Mouse (Mus musculus): ENCODE measurements around the gene Bcat1. TPM values are rescaled to one million over a fixed set of nuclear protein-coding genes. Genes with fewer than 3 reads are reported as not detected.

The Bcat1 gene
- polyA plus RNA-seq, 1 experiment from 2014 or later = 54.7 TPM

DNA sequence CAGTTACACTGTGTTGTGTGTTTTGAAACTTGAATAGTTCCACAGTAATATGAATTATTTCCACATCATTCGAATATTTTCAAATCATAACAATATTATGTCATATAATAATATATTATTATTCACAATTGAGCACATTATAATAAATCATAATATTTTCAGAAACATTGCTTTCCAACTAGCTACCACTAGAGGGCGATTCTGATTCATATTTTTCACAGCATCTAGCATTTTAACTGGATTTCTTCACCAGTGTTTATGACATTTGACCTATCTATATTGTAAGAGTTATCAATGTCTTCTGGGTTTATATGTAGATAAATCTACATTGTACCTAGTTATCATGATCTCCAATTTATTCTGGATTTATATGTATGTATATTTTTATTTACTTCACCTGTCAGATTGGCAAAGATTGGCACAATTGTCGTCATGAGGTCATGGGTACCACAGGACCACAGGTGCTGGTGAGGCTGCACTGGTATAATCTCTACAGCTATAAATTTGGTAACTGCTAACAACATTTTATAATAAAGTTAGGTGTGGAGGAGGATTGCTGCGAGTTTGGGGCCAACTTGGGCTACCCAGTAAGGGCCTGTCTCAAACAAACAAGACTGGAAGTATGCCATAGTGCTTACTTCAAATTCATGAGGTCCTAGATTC, 12.6 kb upstream of the Bcat1 start:
- Histone ChIP-seq H3K4me2 (ENCODE audit: low read depth, severe bottlenecking) (no peak overlapping the region), H3K9me3 (ENCODE audit: control insufficient read depth, low read length) (no peaks in the 10 kb centered on the region)

DNA sequence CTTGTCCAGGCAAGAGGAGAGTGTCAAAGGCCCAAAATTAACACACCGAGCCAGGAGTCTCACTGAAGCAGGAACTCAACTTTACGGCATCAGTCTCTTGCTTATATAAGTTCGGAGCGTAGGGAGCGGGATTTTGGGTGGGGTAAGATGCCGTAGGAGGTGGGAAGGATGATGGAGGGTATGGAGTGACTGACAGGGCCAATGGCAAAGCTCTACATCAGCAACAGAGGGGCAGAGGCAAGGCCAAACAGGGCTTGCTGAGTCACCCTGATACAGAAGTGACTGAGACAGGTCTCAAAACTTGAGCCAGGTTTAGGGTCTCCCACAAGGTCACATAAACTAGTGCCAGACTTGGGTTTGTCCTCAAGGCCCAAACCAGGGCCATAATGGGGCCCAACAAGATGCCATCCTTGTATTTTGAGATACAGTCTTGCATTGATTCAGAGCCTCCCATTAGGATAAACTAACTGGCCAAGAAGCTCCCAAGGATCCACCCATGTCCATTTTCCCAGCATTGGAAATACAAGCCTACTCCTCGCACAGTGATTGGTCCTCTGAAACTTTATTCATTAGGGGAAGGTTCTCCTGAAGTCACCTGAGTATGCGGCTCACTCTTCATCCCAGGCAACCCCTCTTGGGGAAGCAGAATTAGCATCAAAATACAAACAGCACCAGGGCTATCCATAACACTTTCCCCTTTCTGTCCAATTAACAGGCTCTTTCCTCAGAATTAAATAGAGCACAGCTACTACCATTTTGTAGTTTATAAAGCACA, 8.5 kb upstream of the Bcat1 start:
- Histone ChIP-seq H3K27ac (replicated peaks; ENCODE audit: low read depth, low read length) (no peak overlapping the region), H3K9me3 (ENCODE audit: control insufficient read depth, low read length) (no peaks in the 10 kb centered on the region), H3K4me1 (ENCODE audit: control insufficient read depth, insufficient read depth, low read length) (no peaks in the 10 kb centered on the region), H3K36me3 (ENCODE audit: control insufficient read depth, insufficient read depth, low read length) (no peaks in the 10 kb centered on the region), H3K4me3 (ENCODE audit: low read depth, low read length) (no peak overlapping the region), H3K27me3 (ENCODE audit: control insufficient read depth, insufficient read depth, low read length) (no peaks in the 10 kb centered on the region), H3K4me2 (ENCODE audit: low read depth, severe bottlenecking) (no peak overlapping the region), H3K9ac (ENCODE audit: low read length) (no peak overlapping the region)
- ATAC-seq (ENCODE audit: insufficient number of reproducible peaks, low FRiP score, low TSS enrichment, low read depth) (no peak), DNase-seq (ENCODE audit: low spot score) (no peak)
- 92% methylated on average over 8 of the region's 8 CpGs for WGBS

More for the DNA sequence above, 12.6 kb upstream of the Bcat1 start:
- Histone ChIP-seq H3K4me1 (ENCODE audit: control insufficient read depth, insufficient read depth, low read length) (no peaks in the 10 kb centered on the region), H3K36me3 (ENCODE audit: control insufficient read depth, insufficient read depth, low read length) (no peaks in the 10 kb centered on the region), H3K9ac (ENCODE audit: low read length) (no peak overlapping the region), H3K27ac (replicated peaks; ENCODE audit: low read depth, low read length) (no peak overlapping the region), H3K4me3 (ENCODE audit: low read depth, low read length) (no peak overlapping the region), H3K27me3 (ENCODE audit: control insufficient read depth, insufficient read depth, low read length) (no peaks in the 10 kb centered on the region)
- no peak for ATAC-seq (ENCODE audit: insufficient number of reproducible peaks, low FRiP score, low TSS enrichment, low read depth)
- DNase-seq (ENCODE audit: low spot score) = no peak
- 48% methylated on average over 4 of the region's 4 CpGs for WGBS

DNA sequence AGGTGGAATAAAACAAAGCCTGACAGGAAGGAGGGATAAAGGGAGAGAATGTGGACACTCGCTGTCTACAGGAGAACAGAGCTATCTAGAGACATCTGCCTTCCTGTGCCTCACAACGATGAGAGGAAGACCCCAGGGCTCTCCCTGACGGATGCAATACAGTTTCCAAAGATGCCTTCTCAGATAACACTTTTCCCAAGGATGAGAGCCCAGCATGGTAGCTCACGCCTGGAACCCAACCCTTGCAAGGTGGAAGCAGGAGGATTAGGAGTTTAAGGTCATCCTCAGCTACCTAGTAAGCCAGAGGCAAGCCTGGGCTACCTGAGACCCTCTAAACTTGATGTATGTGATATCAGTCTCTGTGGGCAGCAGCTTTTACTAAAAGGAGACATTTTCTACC, 5.7 kb upstream of the Bcat1 start:
- ATAC-seq (ENCODE audit: insufficient number of reproducible peaks, low FRiP score, low TSS enrichment, low read depth) (no peak), DNase-seq (ENCODE audit: low spot score) (no peak)
- Histone ChIP-seq H3K9ac (ENCODE audit: low read length) (no peak overlapping the region), H3K4me2 (ENCODE audit: low read depth, severe bottlenecking) (no peak overlapping the region), H3K4me3 (ENCODE audit: low read depth, low read length) (no peak overlapping the region), H3K36me3 (ENCODE audit: control insufficient read depth, insufficient read depth, low read length) (no peaks in the 10 kb centered on the region), H3K4me1 (ENCODE audit: control insufficient read depth, insufficient read depth, low read length) (no peaks in the 10 kb centered on the region), H3K27me3 (ENCODE audit: control insufficient read depth, insufficient read depth, low read length) (no peaks in the 10 kb centered on the region), H3K9me3 (ENCODE audit: control insufficient read depth, low read length) (no peaks in the 10 kb centered on the region), H3K27ac (replicated peaks; ENCODE audit: low read depth, low read length) (no peak overlapping the region)
- 66% methylated on average over 4 of the region's 4 CpGs for WGBS

DNA sequence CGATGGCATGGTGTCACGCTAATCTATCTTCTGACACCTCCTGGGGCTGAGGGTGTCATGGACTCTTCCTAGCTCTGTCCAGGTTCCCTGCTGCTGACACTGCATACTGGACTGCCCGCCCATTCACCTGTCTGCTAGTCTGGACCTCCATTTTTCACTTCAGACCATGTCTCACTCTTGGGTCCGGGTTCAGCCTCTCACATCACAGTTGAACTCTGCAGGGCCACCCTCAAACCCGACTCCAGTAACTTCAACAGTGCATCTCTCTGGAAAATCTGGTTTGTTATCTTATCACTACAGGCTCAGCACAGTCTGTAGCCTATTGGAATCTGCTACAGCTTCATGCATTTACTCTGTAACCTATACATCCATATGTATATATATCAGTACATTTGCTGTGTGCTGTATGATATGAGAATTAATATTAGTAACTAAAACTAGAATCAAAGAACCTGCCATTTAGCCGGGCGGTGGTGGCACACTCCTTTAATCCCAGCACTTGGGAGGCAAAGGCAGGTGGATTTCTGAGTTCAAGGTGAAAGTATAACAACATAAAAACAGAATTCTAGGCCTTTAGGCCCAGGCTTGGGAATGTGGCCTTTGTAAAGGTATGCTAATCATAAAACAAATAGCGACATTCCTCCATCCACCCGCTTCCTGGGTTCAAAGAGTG, 3.2 kb upstream of the Bcat1 start:
- ATAC-seq (ENCODE audit: insufficient number of reproducible peaks, low FRiP score, low TSS enrichment, low read depth) (no peak), DNase-seq (ENCODE audit: low spot score) (no peak)
- H3K4me1 ChIP-seq (ENCODE audit: control insufficient read depth, insufficient read depth, low read length) = no peaks in the 10 kb centered on the region
- no peaks in the 10 kb centered on the region for H3K27me3 ChIP-seq (ENCODE audit: control insufficient read depth, insufficient read depth, low read length)
- no peak overlapping the region for H3K4me3 ChIP-seq (ENCODE audit: low read depth, low read length)
- no peak overlapping the region for H3K27ac ChIP-seq (replicated peaks; ENCODE audit: low read depth, low read length)
- no peak overlapping the region for H3K4me2 ChIP-seq (ENCODE audit: low read depth, severe bottlenecking)
- 67% methylated on average over 8 of the region's 9 CpGs for WGBS
- H3K9me3 ChIP-seq (ENCODE audit: control insufficient read depth, low read length) = no peaks in the 10 kb centered on the region
- H3K36me3 ChIP-seq (ENCODE audit: control insufficient read depth, insufficient read depth, low read length) = no peaks in the 10 kb centered on the region
- H3K9ac ChIP-seq (ENCODE audit: low read length) = no peak overlapping the region

DNA sequence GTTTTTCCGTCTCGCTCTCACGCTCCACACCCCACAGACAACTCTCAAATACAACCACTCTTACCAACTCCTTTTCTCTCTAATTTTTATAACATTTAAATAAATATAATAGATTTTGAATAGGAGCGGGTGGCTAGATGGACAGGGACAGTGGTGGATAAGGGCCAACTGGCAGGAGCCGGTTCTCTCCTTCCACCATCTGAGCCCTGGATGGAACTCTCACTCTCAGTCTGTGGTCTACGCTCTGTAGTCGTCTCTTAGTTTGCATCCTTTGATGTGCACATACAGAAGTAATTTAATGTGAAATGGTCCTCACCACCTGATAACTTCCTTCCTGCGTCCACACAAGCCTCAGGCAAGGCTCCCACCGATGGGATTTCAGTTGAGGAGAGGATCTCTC, 302 bp upstream of the Bcat1 start:
- Histone ChIP-seq H3K9me3 (ENCODE audit: control insufficient read depth, low read length) (no peaks in the 10 kb centered on the region), H3K36me3 (ENCODE audit: control insufficient read depth, insufficient read depth, low read length) (no peaks in the 10 kb centered on the region), H3K9ac (ENCODE audit: low read length) (no peak overlapping the region), H3K4me2 (ENCODE audit: low read depth, severe bottlenecking) (peak overlapping the region; percentile 93), H3K27ac (replicated peaks; ENCODE audit: low read depth, low read length) (no peak overlapping the region), H3K27me3 (ENCODE audit: control insufficient read depth, insufficient read depth, low read length) (no peaks in the 10 kb centered on the region), H3K4me1 (ENCODE audit: control insufficient read depth, insufficient read depth, low read length) (no peaks in the 10 kb centered on the region), H3K4me3 (ENCODE audit: low read depth, low read length) (peak overlapping the region; percentile 52)
- ATAC-seq (ENCODE audit: insufficient number of reproducible peaks, low FRiP score, low TSS enrichment, low read depth) (no peak), DNase-seq (ENCODE audit: low spot score) (no peak)
- 6% methylated on average over 9 of the region's 9 CpGs for WGBS

DNA sequence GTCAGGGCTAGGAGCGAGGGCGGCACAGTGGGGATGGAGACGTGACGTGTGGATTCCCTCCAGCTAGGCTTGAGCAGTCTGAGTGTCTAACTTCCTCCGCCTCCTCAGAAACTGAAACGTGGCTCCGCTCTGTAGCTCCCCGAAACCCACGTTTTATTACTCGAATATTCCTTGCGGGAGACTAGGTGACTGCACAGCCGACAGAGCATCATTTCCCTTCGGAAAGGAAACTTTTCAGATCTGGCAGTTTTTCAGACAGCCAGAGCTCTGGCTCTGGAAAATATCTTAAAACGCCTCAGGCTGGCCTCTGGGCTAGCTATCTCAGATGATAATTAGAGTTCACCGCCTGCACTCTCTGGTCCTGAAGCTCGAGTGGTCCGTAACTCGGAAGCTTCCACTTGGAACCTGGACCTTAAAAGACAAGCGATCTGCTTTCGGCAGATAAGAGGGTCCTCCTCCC, 866 bp downstream of the Bcat1 start:
- ATAC-seq (ENCODE audit: insufficient number of reproducible peaks, low FRiP score, low TSS enrichment, low read depth) (no peak), DNase-seq (ENCODE audit: low spot score) (peak; percentile 64)
- Histone ChIP-seq H3K27ac (replicated peaks; ENCODE audit: low read depth, low read length) (no peak overlapping the region), H3K4me1 (ENCODE audit: control insufficient read depth, insufficient read depth, low read length) (no peaks in the 10 kb centered on the region), H3K4me3 (ENCODE audit: low read depth, low read length) (peak overlapping the region; percentile 52), H3K9ac (ENCODE audit: low read length) (peak overlapping the region; percentile 79), H3K4me2 (ENCODE audit: low read depth, severe bottlenecking) (peak overlapping the region; percentile 93), H3K36me3 (ENCODE audit: control insufficient read depth, insufficient read depth, low read length) (no peaks in the 10 kb centered on the region), H3K27me3 (ENCODE audit: control insufficient read depth, insufficient read depth, low read length) (no peaks in the 10 kb centered on the region), H3K9me3 (ENCODE audit: control insufficient read depth, low read length) (no peaks in the 10 kb centered on the region)
- under 1% methylated on average over 20 of the region's 20 CpGs for WGBS

DNA sequence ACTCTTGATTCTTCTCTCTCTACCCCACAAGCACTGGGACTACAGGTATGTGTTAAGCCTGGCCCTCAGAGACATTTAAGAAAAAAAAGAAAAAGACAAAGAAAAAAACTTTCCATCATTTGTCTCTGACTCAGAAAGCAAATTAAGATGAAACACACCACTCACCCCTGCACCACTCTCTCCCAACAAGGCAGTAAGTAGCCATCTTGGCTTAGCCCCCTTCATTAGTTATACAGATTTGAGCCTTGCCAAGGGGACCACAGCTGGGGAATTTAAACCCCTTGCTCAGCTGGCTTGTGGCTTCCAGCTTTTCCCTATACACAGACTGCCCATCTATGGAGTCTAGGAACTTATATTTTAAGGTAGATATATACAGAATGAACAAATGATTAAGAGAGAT, 1.5 kb downstream of the Bcat1 start:
- Histone ChIP-seq H3K27ac (replicated peaks; ENCODE audit: low read depth, low read length) (no peak overlapping the region), H3K4me1 (ENCODE audit: control insufficient read depth, insufficient read depth, low read length) (no peaks in the 10 kb centered on the region)

DNA sequence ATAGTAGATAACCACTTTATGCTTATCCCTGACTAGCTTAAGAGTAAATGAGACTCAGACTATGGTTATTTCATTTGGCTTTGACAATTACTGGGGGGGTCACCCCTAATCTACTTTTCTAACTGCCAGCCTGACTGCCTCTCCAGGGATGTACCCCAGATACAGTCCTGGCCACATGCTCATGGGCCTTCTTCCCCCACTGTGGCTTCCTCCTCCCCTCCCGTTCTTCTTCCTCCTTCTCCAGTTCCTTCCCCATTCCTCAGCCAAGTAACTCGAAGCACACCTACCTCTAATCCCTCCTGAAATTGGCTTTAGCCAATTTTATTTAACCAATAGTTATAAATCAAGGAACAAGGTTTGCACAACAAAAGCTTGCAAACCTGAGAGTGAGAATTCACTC, 6.1 kb downstream of the Bcat1 start:
- ATAC-seq (ENCODE audit: insufficient number of reproducible peaks, low FRiP score, low TSS enrichment, low read depth) (no peak), DNase-seq (ENCODE audit: low spot score) (no peak)
- Histone ChIP-seq H3K9ac (ENCODE audit: low read length) (no peak overlapping the region), H3K27me3 (ENCODE audit: control insufficient read depth, insufficient read depth, low read length) (no peaks in the 10 kb centered on the region), H3K4me3 (ENCODE audit: low read depth, low read length) (no peak overlapping the region), H3K9me3 (ENCODE audit: control insufficient read depth, low read length) (no peaks in the 10 kb centered on the region), H3K27ac (replicated peaks; ENCODE audit: low read depth, low read length) (no peak overlapping the region), H3K4me2 (ENCODE audit: low read depth, severe bottlenecking) (no peak overlapping the region), H3K36me3 (ENCODE audit: control insufficient read depth, insufficient read depth, low read length) (no peaks in the 10 kb centered on the region), H3K4me1 (ENCODE audit: control insufficient read depth, insufficient read depth, low read length) (no peaks in the 10 kb centered on the region)
- 91% methylated on average over 2 of the region's 2 CpGs for WGBS

More for the DNA sequence above, 1.5 kb downstream of the Bcat1 start:
- no peak for ATAC-seq (ENCODE audit: insufficient number of reproducible peaks, low FRiP score, low TSS enrichment, low read depth)
- Histone ChIP-seq H3K4me3 (ENCODE audit: low read depth, low read length) (no peak overlapping the region), H3K9ac (ENCODE audit: low read length) (no peak overlapping the region), H3K9me3 (ENCODE audit: control insufficient read depth, low read length) (no peaks in the 10 kb centered on the region), H3K4me2 (ENCODE audit: low read depth, severe bottlenecking) (no peak overlapping the region), H3K27me3 (ENCODE audit: control insufficient read depth, insufficient read depth, low read length) (no peaks in the 10 kb centered on the region), H3K36me3 (ENCODE audit: control insufficient read depth, insufficient read depth, low read length) (no peaks in the 10 kb centered on the region)
- no peak for DNase-seq (ENCODE audit: low spot score)
